Mouse (Mus musculus): ENCODE measurements around the gene Yju2. TPM values are rescaled to one million over a fixed set of nuclear protein-coding genes. Genes with fewer than 3 reads are reported as not detected.

Gene Yju2
- polyA plus RNA-seq, 1 experiment from 2014 or later = 29.4 TPM

- no peak within 1 kb of the TSS for H3K27ac ChIP-seq (replicated peaks)
- no peak within 1 kb of the TSS for H3K9ac ChIP-seq (replicated peaks)
- no peaks in the 10 kb centered on the region for H3K36me3 ChIP-seq
- no peak within 1 kb of the TSS for H3K4me2 ChIP-seq (replicated peaks)
- H3K27me3 ChIP-seq = peaks cover 24% of the 10 kb centered on the region
- 75% methylated on average over 6 of the region's 6 CpGs for WGBS
- no peak for ATAC-seq (ENCODE audit: low FRiP score, low read depth)
- H3K4me3 ChIP-seq = no peak within 1 kb of the TSS
- H3K9me3 ChIP-seq = no peaks in the 10 kb centered on the region
- peaks cover 14% of the 10 kb centered on the region for H3K4me1 ChIP-seq
Measured at GRCm38 (mm10) chr17:55952447-55953027, 6.4 kb upstream of the Yju2 start, which contains the start of gene Ebi3. TSS of gene Ebi3 (plus strand) at chr17:55952640.

- Histone ChIP-seq H3K27ac (replicated peaks) (no peak overlapping the region), H3K36me3 (no peaks in the 10 kb centered on the region), H3K4me1 (peaks cover 19% of the 10 kb centered on the region), H3K9ac (replicated peaks) (no peak overlapping the region), H3K27me3 (peaks cover 24% of the 10 kb centered on the region), H3K4me3 (no peak overlapping the region), H3K4me2 (replicated peaks) (no peak overlapping the region), H3K9me3 (no peaks in the 10 kb centered on the region)
- WGBS = 79% methylated on average over 6 of the region's 6 CpGs
- ATAC-seq (ENCODE audit: low FRiP score, low read depth) = no peak
Measured at GRCm38 (mm10) chr17:55953751-55954150, 5.1 kb upstream of the Yju2 start.

GRCm38 (mm10) chr17:55954229-55954628 is 4.7 kb upstream of the Yju2 start:
- Histone ChIP-seq H3K36me3 (no peaks in the 10 kb centered on the region), H3K9me3 (no peaks in the 10 kb centered on the region), H3K4me1 (peaks cover 19% of the 10 kb centered on the region), H3K4me3 (no peak overlapping the region), H3K27ac (replicated peaks) (no peak overlapping the region), H3K9ac (replicated peaks) (no peak overlapping the region), H3K4me2 (replicated peaks) (no peak overlapping the region), H3K27me3 (peaks cover 24% of the 10 kb centered on the region)
- WGBS = 41% methylated on average over 16 of the region's 16 CpGs
- ATAC-seq (ENCODE audit: low FRiP score, low read depth) = no peak

- Histone ChIP-seq H3K4me3 (peak overlapping the region; percentile 50), H3K9me3 (no peaks in the 10 kb centered on the region), H3K27ac (replicated peaks) (peak overlapping the region; percentile 54), H3K27me3 (peaks cover 23% of the 10 kb centered on the region), H3K36me3 (no peaks in the 10 kb centered on the region), H3K4me2 (replicated peaks) (peak overlapping the region; percentile 84), H3K4me1 (peaks cover 27% of the 10 kb centered on the region), H3K9ac (replicated peaks) (peak overlapping the region; percentile 64)
- under 1% methylated on average over 26 of the region's 26 CpGs for WGBS
- peak; percentile 10; the same call in 1 of the 2 replicates for ATAC-seq (ENCODE audit: low FRiP score, low read depth)
Measured at GRCm38 (mm10) chr17:55956129-55956528, 2.8 kb upstream of the Yju2 start.

GRCm38 (mm10) chr17:55956591-55956990 is 2.3 kb upstream of the Yju2 start:
- Histone ChIP-seq H3K27me3 (peaks cover 18% of the 10 kb centered on the region), H3K9ac (replicated peaks) (peak overlapping the region; percentile 64; the same call in 1 of the 2 replicates), H3K4me3 (peak overlapping the region; percentile 50), H3K4me2 (replicated peaks) (peak overlapping the region; percentile 84), H3K36me3 (peaks cover 4% of the 10 kb centered on the region; the same call in 1 of the 2 replicates), H3K9me3 (no peaks in the 10 kb centered on the region), H3K27ac (replicated peaks) (peak overlapping the region; percentile 54), H3K4me1 (peaks cover 27% of the 10 kb centered on the region)
- ATAC-seq (ENCODE audit: low FRiP score, low read depth) = no peak
- 41% methylated on average over 6 of the region's 6 CpGs for WGBS

- Histone ChIP-seq H3K4me2 (replicated peaks) (peak overlapping the region; percentile 84), H3K9ac (replicated peaks) (0 out of 2 replicates have a peak overlapping the region, but pooled peaks have one; percentile 20), H3K4me3 (0 out of 2 replicates have a peak overlapping the region, but pooled peaks have one; percentile 12), H3K27me3 (peaks cover 18% of the 10 kb centered on the region), H3K9me3 (no peaks in the 10 kb centered on the region), H3K27ac (replicated peaks) (peak overlapping the region; percentile 54), H3K36me3 (peaks cover 10% of the 10 kb centered on the region), H3K4me1 (peaks cover 27% of the 10 kb centered on the region)
- ATAC-seq (ENCODE audit: low FRiP score, low read depth) = peak; percentile 35
- 9% methylated on average over 9 of the region's 9 CpGs for WGBS
Measured at GRCm38 (mm10) chr17:55957168-55957567, 1.7 kb upstream of the Yju2 start.

- H3K4me2 ChIP-seq (replicated peaks) = peak overlapping the region; percentile 77
- H3K9me3 ChIP-seq = no peaks in the 10 kb centered on the region
- H3K36me3 ChIP-seq = peaks cover 11% of the 10 kb centered on the region
- H3K27ac ChIP-seq (replicated peaks) = peak overlapping the region; percentile 95
- H3K27me3 ChIP-seq = peaks cover 15% of the 10 kb centered on the region
- 78% methylated on average over 12 of the region's 13 CpGs for WGBS
- H3K4me3 ChIP-seq = peak overlapping the region; percentile 59
- peaks cover 27% of the 10 kb centered on the region for H3K4me1 ChIP-seq
- H3K9ac ChIP-seq (replicated peaks) = peak overlapping the region; percentile 73
- no peak for ATAC-seq (ENCODE audit: low FRiP score, low read depth)
Measured at GRCm38 (mm10) chr17:55957726-55958583, 944 bp upstream of the Yju2 start.

GRCm38 (mm10) chr17:55958584-55958886 is 364 bp upstream of the Yju2 start:
- no peak for ATAC-seq (ENCODE audit: low FRiP score, low read depth)
- 30% methylated on average over 2 of the region's 2 CpGs for WGBS
- H3K9ac ChIP-seq (replicated peaks) = peak overlapping the region; percentile 73

GRCm38 (mm10) chr17:55959946-55960740 is 1.2 kb downstream of the Yju2 start:
- Histone ChIP-seq H3K9me3 (no peaks in the 10 kb centered on the region), H3K4me1 (peaks cover 27% of the 10 kb centered on the region), H3K4me3 (peak overlapping the region; percentile 59), H3K27ac (replicated peaks) (peak overlapping the region; percentile 95), H3K4me2 (replicated peaks) (peak overlapping the region; percentile 77), H3K36me3 (peaks cover 33% of the 10 kb centered on the region), H3K9ac (replicated peaks) (peak overlapping the region; percentile 47), H3K27me3 (peaks cover 3% of the 10 kb centered on the region)
- 78% methylated on average over 10 of the region's 10 CpGs for WGBS
- no peak for ATAC-seq (ENCODE audit: low FRiP score, low read depth)

More at GRCm38 (mm10) chr17:55958584-55958886, 364 bp upstream of the Yju2 start:
- H3K4me1 ChIP-seq = peaks cover 27% of the 10 kb centered on the region
- peak overlapping the region; percentile 77 for H3K4me2 ChIP-seq (replicated peaks)
- H3K9me3 ChIP-seq = no peaks in the 10 kb centered on the region
- H3K27me3 ChIP-seq = peaks cover 15% of the 10 kb centered on the region
- H3K27ac ChIP-seq (replicated peaks) = peak overlapping the region; percentile 95
- H3K4me3 ChIP-seq = peak overlapping the region; percentile 59
- peaks cover 17% of the 10 kb centered on the region for H3K36me3 ChIP-seq

- Histone ChIP-seq H3K27ac (replicated peaks) (no peak overlapping the region), H3K4me1 (peaks cover 27% of the 10 kb centered on the region), H3K4me2 (replicated peaks) (no peak overlapping the region), H3K4me3 (no peak overlapping the region), H3K9me3 (no peaks in the 10 kb centered on the region), H3K36me3 (peaks cover 37% of the 10 kb centered on the region), H3K27me3 (no peaks in the 10 kb centered on the region; the same call in 1 of the 2 replicates), H3K9ac (replicated peaks) (no peak overlapping the region)
- ATAC-seq (ENCODE audit: low FRiP score, low read depth) = no peak
Measured at GRCm38 (mm10) chr17:55960791-55961190, 1.9 kb downstream of the Yju2 start.

- H3K27ac ChIP-seq (replicated peaks) = no peak overlapping the region
- WGBS = 97% methylated on average over 7 of the region's 7 CpGs
- H3K36me3 ChIP-seq = peaks cover 45% of the 10 kb centered on the region
- ATAC-seq (ENCODE audit: low FRiP score, low read depth) = no peak
- peaks cover 18% of the 10 kb centered on the region for H3K4me1 ChIP-seq
- H3K4me2 ChIP-seq (replicated peaks) = no peak overlapping the region
- no peaks in the 10 kb centered on the region for H3K27me3 ChIP-seq
- no peak overlapping the region for H3K4me3 ChIP-seq
- no peaks in the 10 kb centered on the region for H3K9me3 ChIP-seq
- no peak overlapping the region for H3K9ac ChIP-seq (replicated peaks)
Measured at GRCm38 (mm10) chr17:55961631-55962030, 2.7 kb downstream of the Yju2 start.
